Mouse (Mus musculus) spleen, adult 2 months (tissue): ENCODE results near the gene Zfp113. TPM values are rescaled to one million over a fixed set of nuclear protein-coding genes. Genes with fewer than 3 reads are reported as not detected.

ENCODE experiments used
- DNase-seq, 2 experiments: peaks; one replicate each; pipeline versions ENCODE4 v3.0.0 to v3.0.0-alpha.2; 2012 to 2021; ENCODE audit warnings: low spot score in 2 of 2, low read depth in 1 of 2
- H3K27ac ChIP-seq: fragments of 200-500 bp; 2 replicates; pipeline ENCODE4 v1.5.1; 2012; ENCODE audit warnings: low read length, inconsistent platforms; ENCODE audit not compliant: insufficient read depth
- H3K27me3 ChIP-seq: fragments of 200-500 bp; 2 replicates; pipeline ENCODE4 v1.6.1; 2012; ENCODE audit warnings: mild to moderate bottlenecking, moderate library complexity, low read length, inconsistent platforms; ENCODE audit not compliant: control insufficient read depth, insufficient read depth
- H3K36me3 ChIP-seq: fragments of 200-500 bp; 2 replicates; pipeline ENCODE4 v1.6.1; 2012; ENCODE audit warnings: mild to moderate bottlenecking, low read length, inconsistent platforms; ENCODE audit not compliant: control insufficient read depth, insufficient read depth
- H3K4me1 ChIP-seq: fragments of 200-500 bp; 2 replicates; pipeline ENCODE4 v1.6.1; 2011; ENCODE audit warnings: inconsistent platforms; ENCODE audit not compliant: control insufficient read depth, insufficient read depth, insufficient read length
- H3K4me3 ChIP-seq: fragments of 200-500 bp; 2 replicates; pipeline ENCODE4 v1.5.1; 2011; ENCODE audit warnings: mild to moderate bottlenecking, inconsistent platforms; ENCODE audit not compliant: insufficient read depth, insufficient read length; ENCODE audit errors: extremely low read depth
- CTCF ChIP-seq: fragments of 200-500 bp; IDR thresholded peaks from 2 replicates; pipeline ENCODE4 v1.5.1; 2011; ENCODE audit warnings: mild to moderate bottlenecking, inconsistent platforms; ENCODE audit not compliant: insufficient read depth, insufficient read length, insufficient replicate concordance; ENCODE audit errors: extremely low read depth
- POLR2A ChIP-seq: fragments of 200-500 bp; IDR thresholded peaks from 2 replicates; pipeline ENCODE4 v1.6.1; 2011; ENCODE audit warnings: low read depth, low read length, inconsistent platforms
- WGBS: fragments of 180-500 bp; shearing (Covaris S2); methylation state at CpG from one replicate; pipeline ENCODE4 v1.1.7; 2018; 5-methylcytosine and 5-hydroxymethylcytosine counted together
- polyA plus RNA-seq: library from polyadenylated mRNA; depleted of rRNA; stranded (reverse); fragments of >200 nt; gene quantifications from 2 replicates; pipeline ENCODE4 v1.2.3, GENCODE M21; 2012; rRNA removed

Gene Zfp113
- polyA plus RNA-seq, 1 experiment = 3.5 TPM

DNA sequence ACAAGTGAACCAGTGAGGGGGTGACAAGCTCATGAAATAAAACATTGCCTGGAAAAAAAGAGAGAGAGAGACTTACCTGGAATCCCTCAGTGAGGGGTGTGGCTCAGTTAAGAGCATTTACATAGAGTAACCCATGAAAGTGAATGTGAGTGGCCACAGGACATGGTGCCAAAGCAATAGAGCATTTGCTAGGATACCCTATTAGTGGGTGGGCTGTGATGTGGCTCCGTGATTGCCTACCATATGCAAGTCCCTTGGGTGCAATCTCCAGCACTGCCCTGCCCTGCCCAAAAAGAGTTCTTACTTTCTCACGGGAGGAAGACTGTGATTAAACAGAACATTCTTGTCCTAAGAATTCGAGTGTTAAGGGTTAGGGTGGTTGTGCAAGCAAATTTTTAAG is 48.4 kb downstream of the Zfp113 start:
- peaks cover 2% of the 10 kb centered on the region for H3K36me3 ChIP-seq
- no peak overlapping the region for H3K27ac ChIP-seq
- DNase-seq = no peak
- WGBS = 75% methylated on average over 3 of the region's 3 CpGs
- TF ChIP-seq POLR2A (no peak), CTCF (no peak)
- no peak overlapping the region for H3K4me3 ChIP-seq
- H3K4me1 ChIP-seq = no peaks in the 10 kb centered on the region
- H3K27me3 ChIP-seq = no peaks in the 10 kb centered on the region

- peaks cover 20% of the 10 kb centered on the region for H3K36me3 ChIP-seq
- H3K4me1 ChIP-seq = no peaks in the 10 kb centered on the region
- no peak for DNase-seq
- TF ChIP-seq POLR2A = no peak
- TF ChIP-seq CTCF = no peak
- 90% methylated on average over 2 of the region's 2 CpGs for WGBS
- no peak overlapping the region for H3K4me3 ChIP-seq
- H3K27ac ChIP-seq = no peak overlapping the region
- H3K27me3 ChIP-seq = no peaks in the 10 kb centered on the region
These were observed 50.6 kb downstream of the Zfp113 start for GRCm38 (mm10) chr5:138104976-138105375.

DNA sequence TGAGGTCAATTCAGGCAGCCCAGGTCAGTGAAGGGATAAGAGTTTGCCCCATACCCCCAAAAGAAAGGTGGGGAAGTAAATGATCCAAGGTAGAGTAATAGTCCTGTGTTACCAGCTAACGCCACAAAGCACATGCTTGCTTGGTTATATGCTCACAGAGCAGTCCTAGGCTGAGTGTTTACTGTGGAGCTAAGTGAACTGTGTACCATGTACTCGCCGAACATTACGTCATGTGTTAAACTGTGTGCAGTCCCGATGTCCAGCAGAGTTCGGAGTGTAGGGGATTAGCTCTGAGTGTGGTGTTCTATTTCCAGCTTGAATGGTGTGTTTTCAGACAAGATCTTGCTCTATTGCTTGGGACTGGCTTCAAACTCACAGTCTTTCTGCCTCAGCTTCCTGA is 61.1 kb downstream of the Zfp113 start:
- 98% methylated on average over 6 of the region's 6 CpGs for WGBS
- no peak overlapping the region for H3K27ac ChIP-seq
- TF ChIP-seq CTCF = no peak
- TF ChIP-seq POLR2A = no peak
- no peaks in the 10 kb centered on the region for H3K27me3 ChIP-seq
- no peak overlapping the region for H3K4me3 ChIP-seq
- H3K36me3 ChIP-seq = peaks cover 32% of the 10 kb centered on the region
- H3K4me1 ChIP-seq = no peaks in the 10 kb centered on the region; the same call in 1 of the 2 replicates
- no peak for DNase-seq

DNA sequence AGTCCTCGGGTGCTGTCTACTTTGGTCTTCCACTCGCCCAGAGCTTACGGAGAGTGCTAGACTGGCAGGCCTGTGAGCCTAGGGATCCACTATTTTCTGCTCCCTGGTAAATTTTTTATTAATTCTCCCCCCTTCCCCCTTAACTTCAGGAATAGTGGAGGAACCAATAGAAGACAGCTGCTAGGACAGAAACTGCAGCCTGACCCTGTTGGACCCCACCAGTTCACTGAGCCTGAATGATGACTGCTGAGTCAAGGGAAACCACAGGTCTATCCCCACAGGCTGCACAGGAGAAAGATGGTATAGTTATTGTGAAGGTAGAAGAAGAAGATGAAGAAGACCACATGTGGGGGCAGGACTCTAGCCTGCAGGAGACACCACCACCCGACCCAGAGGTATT is 62.8 kb downstream of the Zfp113 start:
- Histone ChIP-seq H3K4me3 (no peak overlapping the region), H3K36me3 (peaks cover 23% of the 10 kb centered on the region), H3K27me3 (no peaks in the 10 kb centered on the region), H3K4me1 (no peaks in the 10 kb centered on the region; the same call in 1 of the 2 replicates), H3K27ac (no peak overlapping the region)
- no peak for TF ChIP-seq POLR2A
- TF ChIP-seq CTCF = no peak
- no peak for DNase-seq
- 95% methylated on average over 4 of the region's 4 CpGs for WGBS

DNA sequence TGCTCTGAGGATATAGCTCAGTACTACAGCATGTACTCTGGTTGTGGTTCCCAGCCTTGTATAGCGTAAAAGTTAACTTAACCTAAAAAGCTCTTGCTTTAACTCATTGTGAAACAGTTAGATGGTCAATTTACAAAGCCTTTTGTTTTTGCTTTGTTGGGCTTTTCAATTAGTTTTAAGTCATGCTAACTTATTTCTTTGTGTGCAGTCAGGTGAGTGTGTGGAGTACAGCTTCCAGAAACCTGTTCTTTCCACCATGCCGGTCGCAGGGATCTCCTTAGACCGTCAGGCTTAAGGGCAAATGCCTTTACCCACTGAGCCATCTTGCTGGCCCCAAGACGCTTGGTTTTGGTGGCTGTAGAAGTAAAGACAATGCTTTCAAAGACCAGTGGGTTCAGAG is 64.8 kb downstream of the Zfp113 start:
- Histone ChIP-seq H3K4me3 (no peak overlapping the region), H3K4me1 (peaks cover 2% of the 10 kb centered on the region; the same call in 1 of the 2 replicates), H3K27me3 (no peaks in the 10 kb centered on the region), H3K27ac (no peak overlapping the region), H3K36me3 (peaks cover 18% of the 10 kb centered on the region)
- no peak for DNase-seq
- no peak for TF ChIP-seq POLR2A
- TF ChIP-seq CTCF = no peak
- WGBS = 92% methylated on average over 5 of the region's 5 CpGs

- no peaks in the 10 kb centered on the region for H3K27me3 ChIP-seq
- peaks cover 2% of the 10 kb centered on the region; the same call in 1 of the 2 replicates for H3K4me1 ChIP-seq
- 67% methylated on average over 3 of the region's 3 CpGs for WGBS
- TF ChIP-seq CTCF (peak; percentile 41; the same call in 1 of the 2 replicates), POLR2A (no peak)
- no peak overlapping the region for H3K4me3 ChIP-seq
- DNase-seq = no peak
- no peak overlapping the region for H3K27ac ChIP-seq
- H3K36me3 ChIP-seq = peaks cover 15% of the 10 kb centered on the region
These were observed 65.3 kb downstream of the Zfp113 start for GRCm38 (mm10) chr5:138090271-138090670.

Other genes with a start within 250 kb of the Zfp113 start
- gene Cyp3a13, start 234.1 kb downstream of the Zfp113 start, polyA plus RNA-seq = not detected in 2 replicates
- gene Gjc3, start 192.6 kb downstream of the Zfp113 start, polyA plus RNA-seq = 0.02 TPM in 2 replicates
- not detected in 2 replicates for gene Azgp1, start 174.2 kb downstream of the Zfp113 start, polyA plus RNA-seq
- gene Smok3a, start 134.5 kb downstream of the Zfp113 start, polyA plus RNA-seq = not detected in 2 replicates
- not detected in 2 replicates for gene Smok3b, start 134.3 kb downstream of the Zfp113 start, polyA plus RNA-seq
- gene Smok3c, start 102.5 kb downstream of the Zfp113 start, polyA plus RNA-seq = not detected in 2 replicates
- gene Zkscan1, start 70.7 kb downstream of the Zfp113 start, polyA plus RNA-seq = 1.6 and 1.8 TPM in 2 replicates
- 3.3 and 3.7 TPM in 2 replicates for gene Zscan21, start 38.8 kb downstream of the Zfp113 start, polyA plus RNA-seq
- gene Cops6, start 5.3 kb upstream of the Zfp113 start, polyA plus RNA-seq = 34.3 and 38.1 TPM in 2 replicates
- 20.2 and 22.6 TPM in 2 replicates for gene Ap4m1, start 16.3 kb upstream of the Zfp113 start, polyA plus RNA-seq
- 35.7 and 51.0 TPM in 2 replicates for gene Mcm7, start 16.7 kb upstream of the Zfp113 start, polyA plus RNA-seq
- 38.6 and 50.6 TPM in 2 replicates for gene Taf6, start 31.7 kb upstream of the Zfp113 start, polyA plus RNA-seq
- 2.9 and 4.3 TPM in 2 replicates for gene Cnpy4, start 31.7 kb upstream of the Zfp113 start, polyA plus RNA-seq
- gene Mblac1, start 38.6 kb upstream of the Zfp113 start, polyA plus RNA-seq = 2.6 and 4.0 TPM in 2 replicates
- 1.2 and 1.6 TPM in 2 replicates for gene Nxpe5, start 70.2 kb upstream of the Zfp113 start, polyA plus RNA-seq
- 108 and 135 TPM in 2 replicates for gene Lamtor4, start 99.7 kb upstream of the Zfp113 start, polyA plus RNA-seq
- gene BC037034, start 108.3 kb upstream of the Zfp113 start, polyA plus RNA-seq = 114 and 128 TPM in 2 replicates
- 0.06 and 0.08 TPM in 2 replicates for gene Gal3st4, start 117.1 kb upstream of the Zfp113 start, polyA plus RNA-seq
- not detected in 2 replicates for gene Gm43720, start 124.2 kb upstream of the Zfp113 start, polyA plus RNA-seq
- 4.4 and 4.8 TPM in 2 replicates for gene Gpc2, start 124.3 kb upstream of the Zfp113 start, polyA plus RNA-seq
- 2.3 and 2.5 TPM in 2 replicates for gene Stag3, start 124.5 kb upstream of the Zfp113 start, polyA plus RNA-seq
- 3.5 and 5.2 TPM in 2 replicates for gene Pvrig, start 186.2 kb upstream of the Zfp113 start, polyA plus RNA-seq